Mouse (Mus musculus) stomach, postnatal 0 days (tissue): ENCODE data around the gene Klhl36. TPM values are rescaled to one million over a fixed set of nuclear protein-coding genes. Genes with fewer than 3 reads are reported as not detected.

Source experiments
- ATAC-seq: fragments of 200-750 bp; cut with Nextera tagmentation; 2 replicates; pipeline ENCODE4 v1.8.0; 2017; ENCODE audit not compliant: low FRiP score, low TSS enrichment
- DNase-seq: peaks from one replicate; pipeline ENCODE4 v3.0.0-alpha.2; 2016; ENCODE audit warnings: low spot score
- H3K27ac ChIP-seq: fragments of 300-500 bp; sonication (generic); replicated peaks from 2 replicates; pipeline ENCODE4 v1.5.1; 2014; ENCODE audit warnings: mild to moderate bottlenecking, control low read depth
- H3K27me3 ChIP-seq: fragments of 300-500 bp; sonication (generic); 2 replicates; pipeline ENCODE4 v1.6.1; 2014; ENCODE audit warnings: low read length; ENCODE audit not compliant: control insufficient read depth, insufficient read depth
- H3K36me3 ChIP-seq: fragments of 300-500 bp; sonication (generic); 2 replicates; pipeline ENCODE4 v1.6.1; 2014; ENCODE audit warnings: low read length, mixed read lengths; ENCODE audit not compliant: control insufficient read depth, insufficient read depth
- H3K4me1 ChIP-seq: fragments of 300-500 bp; sonication (generic); replicated peaks from 2 replicates; pipeline ENCODE4 v1.6.1; 2014; ENCODE audit warnings: antibody characterized with exemption; ENCODE audit not compliant: control insufficient read depth, insufficient read depth
- H3K4me2 ChIP-seq: fragments of 300-500 bp; sonication (generic); replicated peaks from 2 replicates; pipeline ENCODE4 v1.6.1; 2014; ENCODE audit warnings: low read depth, mild to moderate bottlenecking, control low read depth, moderate library complexity
- H3K4me3 ChIP-seq: fragments of 300-500 bp; sonication (generic); 2 replicates; pipeline ENCODE4 v1.5.1; 2014; ENCODE audit warnings: low read depth, low read length, control low read depth
- H3K9ac ChIP-seq: fragments of 300-500 bp; sonication (generic); 2 replicates; pipeline ENCODE4 v1.6.1; 2014; ENCODE audit warnings: mild to moderate bottlenecking, low read length, control low read depth, mixed read lengths
- H3K9me3 ChIP-seq: fragments of 300-500 bp; sonication (generic); 2 replicates; pipeline ENCODE4 v1.6.1; 2016; ENCODE audit warnings: low read length; ENCODE audit not compliant: control insufficient read depth
- CTCF ChIP-seq: IDR thresholded peaks from 2 replicates; pipeline ENCODE4 v1.5.1; 2016; ENCODE audit warnings: antibody characterized with exemption, low read depth, mild to moderate bottlenecking, moderate library complexity
- EP300 ChIP-seq: optimal IDR thresholded peaks from 2 replicates; pipeline ENCODE3; 2016; ENCODE audit warnings: antibody characterized with exemption
- WGBS: fragments of 180-500 bp; shearing (Covaris S2); extraction: QIAGEN DNeasy Blood & Tissue Kit; methylation state at CpG from one replicate; pipeline ENCODE4 v1.1.7; 2014; 5-methylcytosine and 5-hydroxymethylcytosine counted together
- polyA plus RNA-seq: library from polyadenylated mRNA; unstranded; fragments of >200 nt; fragmentation: Nextera tagmentation; extraction: Ambion mirVana; gene quantifications from 2 replicates; pipeline ENCODE4 v1.2.1, GENCODE M21; 2015

Gene Klhl36
- polyA plus RNA-seq, 1 experiment from 2014 or later = 9.0 TPM

GRCm38 (mm10) chr8:119831336-119831995 is 30.6 kb upstream of the Klhl36 start:
- Histone ChIP-seq H3K4me3 (no peak overlapping the region), H3K4me1 (peaks cover 49% of the 10 kb centered on the region)

GRCm38 (mm10) chr8:119832101-119832617 is 29.9 kb upstream of the Klhl36 start:
- Histone ChIP-seq H3K4me2 (peak overlapping the region; percentile 32), H3K9me3 (no peaks in the 10 kb centered on the region), H3K4me1 (peaks cover 47% of the 10 kb centered on the region), H3K4me3 (no peak overlapping the region), H3K27ac (peak overlapping the region; percentile 77), H3K36me3 (no peaks in the 10 kb centered on the region), H3K27me3 (no peaks in the 10 kb centered on the region), H3K9ac (peak overlapping the region; percentile 36; the same call in 1 of the 2 replicates)
- TF ChIP-seq CTCF (no peak), EP300 (no peak)
- 25% methylated on average over 7 of the region's 7 CpGs for whole genome bisulfite sequencing
- ATAC-seq = peak; percentile 42
- no peak for DNase-seq

More at GRCm38 (mm10) chr8:119831336-119831995, 30.6 kb upstream of the Klhl36 start:
- H3K9me3 ChIP-seq = no peaks in the 10 kb centered on the region
- peak overlapping the region; percentile 18; the same call in 1 of the 2 replicates for H3K9ac ChIP-seq
- H3K27ac ChIP-seq = peak overlapping the region; percentile 77
- ATAC-seq (peak; percentile 58), DNase-seq (peak; percentile 93)
- H3K27me3 ChIP-seq = no peaks in the 10 kb centered on the region
- 13% methylated on average over 20 of the region's 20 CpGs for WGBS
- peak overlapping the region; percentile 32 for H3K4me2 ChIP-seq
- H3K36me3 ChIP-seq = no peaks in the 10 kb centered on the region
- TF ChIP-seq CTCF = no peak
- TF ChIP-seq EP300 = no peak

- Histone ChIP-seq H3K4me3 (no peak overlapping the region), H3K27me3 (no peaks in the 10 kb centered on the region), H3K9ac (no peak overlapping the region), H3K9me3 (no peaks in the 10 kb centered on the region), H3K4me1 (peaks cover 46% of the 10 kb centered on the region), H3K4me2 (no peak overlapping the region), H3K36me3 (no peaks in the 10 kb centered on the region), H3K27ac (peak overlapping the region; percentile 77)
- no peak for ATAC-seq
- DNase-seq = no peak
- 29% methylated on average over 5 of the region's 5 CpGs for WGBS
- no peak for TF ChIP-seq CTCF
- TF ChIP-seq EP300 = no peak
Observed at GRCm38 (mm10) chr8:119832931-119833330, 29.1 kb upstream of the Klhl36 start.

- no peak overlapping the region for H3K4me3 ChIP-seq
- H3K27me3 ChIP-seq = no peaks in the 10 kb centered on the region
- H3K4me1 ChIP-seq = peaks cover 38% of the 10 kb centered on the region
- 79% methylated on average over 6 of the region's 6 CpGs for WGBS
- H3K27ac ChIP-seq = 0 out of 2 replicates have a peak overlapping the region, but pooled peaks have one; percentile 40
- no peak overlapping the region for H3K9ac ChIP-seq
- H3K4me2 ChIP-seq = no peak overlapping the region
- DNase-seq = no peak
- no peaks in the 10 kb centered on the region for H3K36me3 ChIP-seq
- TF ChIP-seq EP300 (no peak), CTCF (no peak)
- no peaks in the 10 kb centered on the region for H3K9me3 ChIP-seq
- ATAC-seq = no peak
Observed at GRCm38 (mm10) chr8:119834676-119835075, 27.4 kb upstream of the Klhl36 start.

GRCm38 (mm10) chr8:119835270-119835669 is 26.8 kb upstream of the Klhl36 start:
- H3K36me3 ChIP-seq = no peaks in the 10 kb centered on the region
- no peak overlapping the region for H3K4me3 ChIP-seq
- H3K27me3 ChIP-seq = no peaks in the 10 kb centered on the region
- 64% methylated on average over 5 of the region's 5 CpGs for WGBS
- ATAC-seq (no peak), DNase-seq (no peak)
- peaks cover 32% of the 10 kb centered on the region for H3K4me1 ChIP-seq
- no peak for TF ChIP-seq EP300
- no peak for TF ChIP-seq CTCF
- H3K9me3 ChIP-seq = no peaks in the 10 kb centered on the region
- no peak overlapping the region for H3K27ac ChIP-seq
- no peak overlapping the region for H3K4me2 ChIP-seq
- H3K9ac ChIP-seq = no peak overlapping the region

DNA sequence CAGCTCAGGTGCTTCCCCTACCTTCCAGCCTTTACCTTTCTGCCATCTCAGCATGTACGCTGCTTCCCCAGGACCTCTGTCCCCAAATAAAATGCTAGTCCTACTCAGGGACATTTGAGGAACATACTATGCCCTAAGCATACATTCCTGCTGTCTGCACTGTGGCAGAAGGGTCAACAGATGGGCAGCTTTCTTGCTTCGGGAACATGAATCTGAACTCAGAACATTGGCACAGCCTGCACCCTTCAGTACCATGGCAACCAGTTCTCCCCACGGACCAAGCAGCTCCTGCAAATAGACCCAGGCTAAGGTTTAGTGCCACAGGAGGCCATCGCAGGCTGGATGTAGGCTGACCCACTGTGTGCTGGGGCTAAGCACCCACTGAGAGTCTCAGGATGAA is 25.2 kb upstream of the Klhl36 start:
- DNase-seq (no peak), ATAC-seq (no peak)
- Histone ChIP-seq H3K4me3 (no peak overlapping the region), H3K9me3 (no peaks in the 10 kb centered on the region), H3K9ac (0 out of 2 replicates have a peak overlapping the region, but pooled peaks have one; percentile 8), H3K4me1 (peaks cover 25% of the 10 kb centered on the region; the same call in 1 of the 2 replicates), H3K36me3 (no peaks in the 10 kb centered on the region), H3K4me2 (no peak overlapping the region; the same call in 1 of the 2 replicates), H3K27ac (no peak overlapping the region), H3K27me3 (no peaks in the 10 kb centered on the region)
- 72% methylated on average over 4 of the region's 4 CpGs for WGBS
- no peak for TF ChIP-seq CTCF
- TF ChIP-seq EP300 = no peak
